Mouse (Mus musculus): ENCODE results near the gene Gm5935. TPM values are rescaled to one million over a fixed set of nuclear protein-coding genes. Genes with fewer than 3 reads are reported as not detected.
"Not testable (repeated sequence)": the region's sequence is repeated elsewhere in the genome, so short reads cannot be mapped to it uniquely, and the experiment has no call there.

The Gm5935 gene
- polyA plus RNA-seq (2012; rRNA removed), result not detected in 2 replicates

DNA sequence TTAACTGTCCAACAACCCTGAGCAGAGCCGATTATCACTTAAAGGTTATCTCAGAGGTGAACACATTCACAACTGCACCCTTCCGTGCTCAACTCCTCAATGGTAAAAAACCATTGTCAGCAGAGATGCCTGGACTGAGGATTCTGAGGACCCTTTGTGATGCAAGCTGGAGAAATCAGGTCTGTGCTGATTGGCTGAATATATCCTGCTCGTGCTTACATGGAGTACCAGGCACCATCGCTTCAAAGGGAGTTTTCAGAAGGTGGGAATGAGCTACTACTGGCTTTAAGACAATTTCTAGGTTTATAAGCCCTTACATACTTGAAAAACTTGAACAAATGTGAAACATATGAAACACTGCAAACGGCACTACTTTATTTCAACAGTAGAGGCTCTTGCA, at the start of gene Gm5935:
Gene Gm5935 (minus strand): TSS at position 101 of the 400 bp plus-strand sequence.
- DNase-seq (ENCODE audit: low spot score), result not testable (repeated sequence)

Other genes with a start within 250 kb of the Gm5935 start
- not detected in 2 replicates for gene Gm4297, start 200.3 kb downstream of the Gm5935 start, polyA plus RNA-seq (2012; rRNA removed)